Mouse (Mus musculus) ZHBTc4 (cell line): ENCODE data around the gene Kazn.

Experiments used
- DNase-seq: peaks from one replicate; pipeline ENCODE4 v3.0.0-alpha.2; 2011; ENCODE audit warnings: low read depth, low spot score

The Kazn gene

GRCm38 (mm10) chr4:142242750-142243383, 3.7 kb upstream of the Kazn start:
- no peak for DNase-seq

GRCm38 (mm10) chr4:142242164-142242563, 3.0 kb upstream of the Kazn start:
- no peak for DNase-seq

- DNase-seq: no peak
Observed at GRCm38 (mm10) chr4:142240874-142241273, 1.7 kb upstream of the Kazn start.

- peak; percentile 47 for DNase-seq
Observed at GRCm38 (mm10) chr4:142238486-142239239, 538 bp downstream of the Kazn start.

GRCm38 (mm10) chr4:142238041-142238440, 1.2 kb downstream of the Kazn start:
- DNase-seq: peak; percentile 79

GRCm38 (mm10) chr4:142236681-142237080, 2.5 kb downstream of the Kazn start:
- no peak for DNase-seq

DNA sequence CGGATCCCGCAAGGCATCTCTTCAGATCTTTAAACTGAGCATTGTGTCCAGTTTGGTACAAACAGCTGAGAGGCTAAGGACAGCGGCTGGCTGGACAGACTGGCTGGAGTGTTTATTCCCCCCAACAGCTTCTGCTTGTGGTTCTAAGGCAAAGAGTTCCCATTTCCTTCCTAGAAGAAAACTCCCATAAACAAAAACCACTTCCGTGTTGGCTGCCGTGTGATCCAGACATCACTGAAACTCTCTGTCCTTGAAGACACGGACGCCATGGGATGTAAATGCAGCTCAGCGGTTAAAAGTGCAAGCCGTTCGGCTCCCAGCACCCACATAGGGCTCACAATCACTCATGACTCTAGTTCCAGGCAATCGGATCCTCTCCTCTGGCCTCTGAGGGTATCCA, 3.8 kb downstream of the Kazn start:
- DNase-seq: no peak

DNA sequence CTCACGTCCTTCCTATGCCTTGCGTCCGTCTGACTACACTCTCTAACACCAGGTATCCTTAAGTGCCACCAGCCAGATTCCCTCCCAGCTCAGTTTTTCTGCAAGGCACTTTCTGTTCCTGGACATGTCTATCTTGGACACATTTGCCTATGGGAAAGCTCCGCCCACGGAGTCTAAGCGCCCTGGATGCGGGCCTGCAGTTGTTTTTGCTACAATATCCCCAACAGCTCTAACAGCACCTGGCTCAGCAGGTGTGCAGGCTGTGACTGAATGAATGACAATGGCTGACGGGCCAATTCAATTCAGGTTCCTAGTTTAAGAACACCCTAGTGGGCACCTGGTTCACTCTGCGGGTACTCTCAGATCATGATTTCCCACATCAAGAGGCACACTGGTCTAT, 4.4 kb downstream of the Kazn start:
- DNase-seq: peak; percentile 83

DNA sequence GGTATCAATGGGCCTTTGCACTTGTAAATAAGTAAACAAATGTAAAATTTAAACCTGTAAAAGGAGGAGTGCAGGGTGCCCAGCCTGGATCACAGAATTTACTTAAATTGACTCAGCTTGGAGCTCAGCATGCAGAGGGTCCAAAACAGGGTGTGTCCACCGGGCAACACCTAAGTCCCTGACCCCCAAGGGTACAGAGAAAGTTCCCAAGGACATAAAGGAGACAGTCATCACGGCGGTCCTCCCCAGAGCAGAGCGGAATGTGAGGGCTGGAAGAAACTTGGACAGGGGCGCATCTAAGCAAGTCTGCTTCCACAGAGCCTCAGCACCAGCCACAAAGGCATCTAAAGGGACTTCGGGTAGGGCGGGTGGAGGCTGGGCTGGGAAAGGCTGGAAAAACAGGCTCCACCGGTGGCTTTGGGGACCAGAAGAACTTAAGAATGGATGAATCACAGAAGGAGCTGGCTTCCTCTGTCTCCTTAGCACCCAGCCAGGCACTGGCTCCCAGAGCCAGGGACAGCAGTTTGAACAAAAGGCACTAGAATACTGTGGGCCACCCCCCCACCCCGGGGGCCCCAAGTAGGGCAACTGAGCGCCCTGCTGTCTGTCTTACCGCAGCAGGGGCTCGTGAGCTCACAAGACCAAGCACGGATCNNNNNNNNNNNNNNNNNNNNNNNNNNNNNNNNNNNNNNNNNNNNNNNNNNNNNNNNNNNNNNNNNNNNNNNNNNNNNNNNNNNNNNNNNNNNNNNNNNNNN, 10.2 kb downstream of the Kazn start:
- no peak for DNase-seq

DNA sequence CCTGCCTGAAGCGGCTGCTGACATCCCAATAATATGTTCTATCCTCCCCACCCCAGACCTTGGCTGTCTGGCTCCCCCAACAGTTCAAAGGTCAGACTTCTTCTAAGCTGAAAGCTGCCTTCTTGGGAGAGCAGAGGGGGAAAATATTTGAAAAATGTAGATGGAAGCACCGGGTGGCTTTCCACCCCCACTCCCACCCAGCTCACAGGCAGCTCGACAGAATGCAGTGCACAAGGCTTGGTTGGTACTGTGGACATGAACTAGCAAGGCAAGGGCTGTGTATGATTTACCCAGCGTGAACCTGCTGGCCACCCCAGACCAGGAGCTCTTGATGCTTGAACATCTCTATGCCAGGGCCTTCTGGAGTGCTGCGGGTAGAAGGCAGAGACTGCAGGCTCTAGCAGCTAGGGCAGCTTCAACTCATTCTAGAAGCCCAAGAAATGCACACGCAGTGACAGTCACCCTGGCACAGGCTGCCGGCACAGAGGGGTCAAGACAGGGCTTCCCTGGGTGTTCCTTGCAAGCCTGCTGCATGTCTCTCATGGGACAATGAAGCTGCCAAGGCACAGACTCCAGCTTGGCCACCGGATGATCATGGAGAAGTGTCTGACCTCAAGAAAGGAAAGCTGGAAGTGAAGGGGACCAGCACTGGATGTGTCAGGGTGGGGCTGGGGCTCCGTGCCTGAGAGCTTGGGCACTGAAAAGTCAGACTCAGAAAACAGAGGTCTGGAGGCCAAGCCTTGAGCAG, 15.1 kb downstream of the Kazn start:
- no peak for DNase-seq

- DNase-seq: no peak
Observed at GRCm38 (mm10) chr4:142222385-142222784, 16.8 kb downstream of the Kazn start.

DNA sequence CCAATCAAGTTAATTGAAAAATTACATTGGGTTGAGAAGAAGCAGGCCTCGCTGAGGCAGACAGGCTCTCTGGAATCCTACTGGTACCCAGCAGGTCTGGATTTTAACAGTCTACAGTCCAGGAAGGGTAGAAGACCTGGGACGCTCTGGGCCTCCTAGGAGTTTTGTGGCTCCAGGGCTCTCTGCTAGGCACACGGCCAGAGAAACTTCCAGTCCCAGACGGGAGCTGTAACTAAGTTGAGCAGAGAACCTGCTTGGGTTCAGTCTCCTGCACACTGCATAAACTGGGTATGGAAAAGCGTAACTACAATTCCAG, 17.5 kb downstream of the Kazn start:
- DNase-seq: no peak

- DNase-seq: no peak
Observed at GRCm38 (mm10) chr4:142221025-142221756, 18.0 kb downstream of the Kazn start.

DNA sequence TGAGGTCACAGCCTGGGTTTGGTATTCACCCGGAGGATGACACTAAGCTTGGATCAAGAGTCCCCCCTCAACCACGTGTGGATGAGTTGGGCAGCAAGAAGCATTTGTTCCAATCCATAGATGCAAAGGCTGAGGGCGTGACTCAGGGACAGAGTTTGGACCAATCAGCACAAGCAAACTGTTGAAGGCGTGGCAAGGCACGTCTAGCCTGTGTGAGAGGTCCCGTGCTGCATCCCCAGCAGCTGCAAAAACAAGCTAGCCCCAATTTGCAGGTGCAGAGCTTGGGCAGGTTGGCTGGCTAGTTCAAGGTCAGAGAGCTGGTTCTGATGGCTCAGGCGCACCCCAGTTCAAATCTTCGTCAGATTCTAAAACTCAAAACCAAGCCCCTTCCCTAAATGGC, 20.2 kb downstream of the Kazn start:
- DNase-seq: peak; percentile 75

DNA sequence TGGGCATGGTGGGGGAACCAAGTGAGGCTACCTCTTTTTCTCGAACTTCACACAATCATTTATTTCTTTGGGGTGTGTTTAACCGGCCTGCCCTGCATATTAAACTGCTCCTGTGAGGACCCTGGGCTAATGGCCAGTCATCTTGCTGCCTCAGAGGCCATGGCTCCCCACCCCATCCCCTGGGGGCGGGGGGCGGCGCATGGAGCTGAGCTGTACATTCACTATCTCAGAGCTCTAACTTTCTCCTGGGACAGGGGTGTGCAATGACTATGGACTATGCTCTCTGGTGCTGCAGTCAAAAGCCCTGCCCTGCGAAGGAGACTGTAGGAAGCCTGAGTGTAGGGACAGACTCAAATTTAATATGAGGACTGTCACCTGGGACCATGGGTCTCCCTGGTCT, 22.2 kb downstream of the Kazn start:
- no peak for DNase-seq

GRCm38 (mm10) chr4:142215760-142216159, 23.4 kb downstream of the Kazn start:
- DNase-seq: no peak

- no peak for DNase-seq
Observed at GRCm38 (mm10) chr4:142214532-142214931, 24.7 kb downstream of the Kazn start.

GRCm38 (mm10) chr4:142212425-142212824, 26.8 kb downstream of the Kazn start:
- DNase-seq: no peak

DNA sequence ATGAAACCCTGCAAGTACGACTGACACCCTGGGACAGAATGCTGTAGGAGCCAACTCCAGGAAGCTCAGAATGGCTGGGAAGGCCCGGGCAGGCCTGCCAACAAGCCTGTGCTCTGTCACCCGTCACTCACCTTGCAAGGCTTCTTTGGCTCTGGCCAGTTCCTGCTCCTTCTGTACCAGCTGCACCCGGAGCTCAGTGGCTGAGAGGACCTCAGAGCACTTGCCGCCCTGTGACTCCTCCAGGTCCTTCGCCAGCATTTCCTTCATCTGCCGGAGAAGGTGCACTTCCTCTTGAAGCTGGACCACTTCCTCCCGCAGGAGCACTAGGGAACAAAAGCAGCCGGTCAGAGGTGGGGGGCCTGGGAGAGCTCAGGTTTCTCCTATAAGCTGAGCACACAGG, 29.3 kb downstream of the Kazn start:
- no peak for DNase-seq

DNA sequence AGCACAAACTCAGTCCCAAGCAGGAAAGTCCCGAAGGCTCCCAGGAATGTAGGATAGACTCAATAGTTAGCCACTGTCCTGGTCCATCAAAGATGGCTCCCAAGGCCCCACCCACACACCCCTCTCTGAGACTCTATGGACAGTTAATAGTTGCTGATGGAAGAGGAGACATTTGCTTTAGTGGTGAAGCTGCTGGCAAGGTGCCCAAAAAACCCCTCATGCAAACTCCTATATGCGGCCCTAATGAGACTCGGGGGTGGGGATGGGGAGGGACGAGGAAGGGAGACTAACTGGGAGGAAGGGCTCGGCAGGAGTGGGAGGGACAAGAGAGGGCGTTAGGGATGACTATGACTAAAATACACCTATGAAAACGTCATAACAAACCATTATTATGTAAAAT, 29.7 kb downstream of the Kazn start:
- no peak for DNase-seq

- peak; percentile 77 for DNase-seq
Observed at GRCm38 (mm10) chr4:142205693-142206092, 33.5 kb downstream of the Kazn start.
